Mouse (Mus musculus): ENCODE results near the gene Spta1. TPM values are rescaled to one million over a fixed set of nuclear protein-coding genes. Genes with fewer than 3 reads are reported as not detected.

Spta1 gene
- total RNA-seq, 2 experiments from 2014 or later, result 9.8 to 13.5 TPM

- DNase-seq, result no peak
Measured at GRCm38 (mm10) chr1:174267816-174268215, 95.2 kb downstream of the Spta1 start.

- no peak for DNase-seq
Measured at GRCm38 (mm10) chr1:174269162-174269561, 96.6 kb downstream of the Spta1 start.

- no peak for DNase-seq
Measured at GRCm38 (mm10) chr1:174270643-174271042, 98.1 kb downstream of the Spta1 start.

Other genes starting within 250 kb of the Spta1 start
- 1 to 10 TPM; 5.5 to 5.8 TPM for gene Mndal, start 230.3 kb upstream of the Spta1 start, total RNA-seq (2021)
- 1 to 10 TPM; 4.7 to 5.7 TPM for gene Ifi203, start 230.1 kb upstream of the Spta1 start, total RNA-seq (2021)
- gene Ifi202b, start 190.0 kb upstream of the Spta1 start, total RNA-seq (2021), result not detected
- under 1 TPM in 1 of 2 experiments, not detected in 1; 0.33 TPM for gene Ifi205, start 141.0 kb upstream of the Spta1 start, total RNA-seq (2021)
- gene Olfr433, start 132.1 kb upstream of the Spta1 start, total RNA-seq (2021), result not detected
- not detected for gene Olfr432, start 123.6 kb upstream of the Spta1 start, total RNA-seq (2021)
- gene Olfr430, start 106.2 kb upstream of the Spta1 start, total RNA-seq (2021), result not detected
- gene Olfr429, start 88.4 kb upstream of the Spta1 start, total RNA-seq (2021), result not detected
- not detected for gene Olfr427, start 75.9 kb upstream of the Spta1 start, total RNA-seq (2021)
- gene Olfr231, start 51.6 kb upstream of the Spta1 start, total RNA-seq (2021), result not detected
- not detected for gene Olfr424, start 41.3 kb upstream of the Spta1 start, total RNA-seq (2021)
- gene Olfr420, start 17.1 kb upstream of the Spta1 start, total RNA-seq (2021), result not detected
- gene Olfr419, start 79.3 kb downstream of the Spta1 start, total RNA-seq (2021), result not detected
- gene Mptx1, start 157.7 kb downstream of the Spta1 start, total RNA-seq (2021), result not detected
- not detected for gene Olfr417, start 192.3 kb downstream of the Spta1 start, total RNA-seq (2021)
- not detected for gene Olfr248, start 218.3 kb downstream of the Spta1 start, total RNA-seq (2021)

All from heart, postnatal 4 days (tissue).